Mouse (Mus musculus) neural tube, embryonic 13.5 days (tissue): ENCODE data around the gene Trib2. TPM values are rescaled to one million over a fixed set of nuclear protein-coding genes. Genes with fewer than 3 reads are reported as not detected.

Experiments
- ATAC-seq: fragments of 200-750 bp; cut with Nextera tagmentation; 2 replicates; pipeline ENCODE4 v1.8.0; 2017; ENCODE audit warnings: low read depth, mild to moderate bottlenecking, moderate TSS enrichment, moderate library complexity
- H3K27ac ChIP-seq: fragments of 300-500 bp; sonication (generic); replicated peaks from 2 replicates; pipeline ENCODE4 v1.5.1; 2015; ENCODE audit warnings: moderate library complexity, mild to moderate bottlenecking, inconsistent platforms
- H3K27me3 ChIP-seq: fragments of 300-500 bp; sonication (generic); 2 replicates; pipeline ENCODE4 v1.6.1; 2015; ENCODE audit warnings: mild to moderate bottlenecking, inconsistent platforms
- H3K36me3 ChIP-seq: fragments of 300-500 bp; sonication (generic); 2 replicates; pipeline ENCODE4 v1.6.1; 2015; ENCODE audit warnings: mild to moderate bottlenecking, inconsistent platforms
- H3K4me1 ChIP-seq: fragments of 300-500 bp; sonication (generic); replicated peaks from 2 replicates; pipeline ENCODE4 v1.6.1; 2015; ENCODE audit warnings: inconsistent platforms
- H3K4me2 ChIP-seq: fragments of 300-500 bp; sonication (generic); 2 replicates; pipeline ENCODE4 v1.6.1; 2015; ENCODE audit warnings: inconsistent platforms, mild to moderate bottlenecking, moderate library complexity
- H3K4me3 ChIP-seq: fragments of 300-500 bp; sonication (generic); 2 replicates; pipeline ENCODE4 v1.5.1; 2015; ENCODE audit warnings: mild to moderate bottlenecking, inconsistent platforms
- H3K9ac ChIP-seq: fragments of 300-500 bp; sonication (generic); 2 replicates; pipeline ENCODE4 v1.6.1; 2015; ENCODE audit warnings: moderate library complexity, mild to moderate bottlenecking, inconsistent platforms
- H3K9me3 ChIP-seq: fragments of 300-500 bp; sonication (generic); 2 replicates; pipeline ENCODE4 v1.6.1; 2016; ENCODE audit warnings: inconsistent platforms
- WGBS: fragments of 180-500 bp; shearing (Covaris S2); methylation state at CpG from one replicate; pipeline ENCODE4 v1.1.7; 2015; 5-methylcytosine and 5-hydroxymethylcytosine counted together
- polyA plus RNA-seq: library from polyadenylated mRNA; unstranded; fragments of >200 nt; fragmentation: Nextera tagmentation; extraction: Ambion mirVana; gene quantifications from 2 replicates; pipeline ENCODE4 v1.2.1, GENCODE M21; 2015

Gene Trib2
- 118 and 128 TPM in 2 replicates for polyA plus RNA-seq

DNA sequence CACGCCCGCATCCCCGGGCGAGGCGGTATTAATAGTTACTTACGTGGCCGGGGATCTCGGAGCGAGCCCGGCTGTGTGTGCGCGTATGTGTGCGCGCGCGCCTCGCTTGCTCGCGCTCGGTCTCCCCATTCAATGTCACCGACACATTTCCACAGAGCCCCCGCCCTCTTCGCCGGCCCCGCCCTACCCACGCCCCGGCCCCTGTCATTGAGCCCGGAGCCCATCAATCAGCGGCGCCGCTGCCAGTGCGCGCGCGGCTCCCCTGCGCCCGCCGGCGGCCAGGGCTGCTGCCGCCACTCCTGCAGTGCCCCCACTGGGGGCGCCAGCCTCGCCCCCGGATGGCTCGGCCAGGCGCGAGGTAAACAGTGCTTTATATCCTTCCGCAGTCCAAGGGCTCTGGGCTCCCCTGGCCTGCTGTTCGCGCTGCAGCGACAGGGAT is at the start of gene Trib2:
Gene Trib2 (minus strand): TSS at position 183 of the 439 bp plus-strand sequence.
- Histone ChIP-seq H3K4me3 (peak within 1 kb of the TSS; percentile 86), H3K36me3 (no peaks in the 10 kb centered on the region), H3K4me2 (peak within 1 kb of the TSS; percentile 78), H3K27ac (peak within 1 kb of the TSS; percentile 99), H3K4me1 (peaks cover 22% of the 10 kb centered on the region), H3K9me3 (no peaks in the 10 kb centered on the region), H3K9ac (peak within 1 kb of the TSS; percentile 99), H3K27me3 (no peaks in the 10 kb centered on the region)
- peak; percentile 90 for ATAC-seq
- under 1% methylated on average over 47 of the region's 50 CpGs for WGBS

DNA sequence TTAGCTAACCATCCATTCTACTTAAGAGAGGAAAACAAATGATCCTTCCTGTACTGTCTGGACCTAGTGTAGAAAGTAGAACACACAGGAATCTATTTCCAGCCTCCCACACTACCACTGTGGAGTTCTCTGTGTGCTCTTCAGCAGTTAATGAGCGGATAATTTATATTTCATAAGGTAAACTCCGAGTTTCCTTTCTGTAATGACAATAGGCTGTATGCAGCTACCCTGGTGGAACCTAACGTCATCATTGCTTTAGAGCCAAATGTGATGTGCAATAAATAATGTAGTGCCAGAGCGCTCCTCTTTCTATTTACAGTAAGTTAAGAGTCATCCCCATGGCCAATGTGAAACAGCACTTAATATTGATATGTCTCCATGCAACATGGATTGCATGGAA is 41.3 kb upstream of the Trib2 start:
- Histone ChIP-seq H3K36me3 (no peaks in the 10 kb centered on the region), H3K4me2 (no peak overlapping the region), H3K27me3 (no peaks in the 10 kb centered on the region), H3K9me3 (no peaks in the 10 kb centered on the region), H3K27ac (no peak overlapping the region), H3K9ac (no peak overlapping the region), H3K4me3 (no peak overlapping the region), H3K4me1 (no peaks in the 10 kb centered on the region)
- WGBS = 84% methylated on average over 4 of the region's 4 CpGs
- ATAC-seq = no peak

- Histone ChIP-seq H3K4me2 (no peak overlapping the region), H3K27me3 (no peaks in the 10 kb centered on the region), H3K4me3 (no peak overlapping the region), H3K36me3 (no peaks in the 10 kb centered on the region), H3K9me3 (no peaks in the 10 kb centered on the region), H3K4me1 (0 out of 2 replicates have a peak, but pooled peaks cover 4% of the 10 kb centered on the region), H3K27ac (no peak overlapping the region), H3K9ac (no peak overlapping the region)
- 80% methylated on average over 5 of the region's 5 CpGs for WGBS
- ATAC-seq = no peak
Measured at GRCm38 (mm10) chr12:15855891-15856290, 39.2 kb upstream of the Trib2 start.

DNA sequence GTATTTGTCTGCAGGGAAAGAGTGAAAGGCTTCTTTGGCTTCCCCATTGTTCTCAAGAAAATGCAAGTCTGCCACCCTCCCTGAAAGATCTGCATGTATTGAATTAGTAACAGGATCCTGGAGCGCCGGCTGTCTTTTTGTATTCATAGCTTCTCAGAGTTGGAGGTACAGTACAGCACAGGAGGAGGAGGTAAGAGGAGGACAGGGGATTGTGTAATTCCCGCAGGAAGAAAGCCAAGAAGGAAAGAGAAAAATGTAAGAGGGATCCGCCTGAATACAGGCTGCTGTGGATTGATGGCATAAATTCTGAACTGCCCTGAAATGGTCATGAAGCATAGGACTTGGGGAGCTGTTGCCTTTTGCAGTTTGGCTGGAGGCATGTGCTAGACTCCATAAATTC is 36.1 kb upstream of the Trib2 start:
- no peaks in the 10 kb centered on the region for H3K36me3 ChIP-seq
- H3K4me2 ChIP-seq = no peak overlapping the region
- no peak overlapping the region for H3K27ac ChIP-seq
- H3K4me1 ChIP-seq = peaks cover 14% of the 10 kb centered on the region
- 43% methylated on average over 4 of the region's 4 CpGs for WGBS
- ATAC-seq = no peak
- no peak overlapping the region for H3K4me3 ChIP-seq
- H3K27me3 ChIP-seq = no peaks in the 10 kb centered on the region
- H3K9ac ChIP-seq = no peak overlapping the region
- no peaks in the 10 kb centered on the region for H3K9me3 ChIP-seq

- WGBS = 88% methylated on average over 4 of the region's 4 CpGs
- H3K27me3 ChIP-seq = no peaks in the 10 kb centered on the region
- no peak for ATAC-seq
Measured at GRCm38 (mm10) chr12:15852031-15852430, 35.3 kb upstream of the Trib2 start.

DNA sequence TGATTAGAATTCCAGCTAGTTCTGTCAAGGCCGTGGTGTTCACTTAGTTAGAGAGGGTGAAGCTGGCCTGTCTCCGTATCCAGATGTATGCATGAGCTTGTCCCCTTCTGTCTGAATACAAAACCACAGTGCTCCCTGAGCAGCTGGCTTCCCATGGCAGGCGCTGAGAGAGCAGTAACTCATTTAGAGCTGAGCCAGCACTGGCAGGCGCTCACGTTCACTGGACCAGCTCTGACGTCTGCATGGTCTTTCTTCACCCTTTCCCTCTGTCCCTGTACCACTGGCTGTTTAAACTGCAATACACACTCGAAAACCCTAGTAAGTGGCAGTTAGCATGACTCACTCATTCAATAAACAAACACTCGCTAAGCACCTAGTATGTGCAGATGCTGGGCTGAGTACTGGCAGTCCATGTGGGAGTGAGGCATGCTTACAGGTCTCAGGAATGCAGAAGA is 33.7 kb upstream of the Trib2 start:
- Histone ChIP-seq H3K27ac (no peak overlapping the region), H3K9me3 (no peaks in the 10 kb centered on the region), H3K4me2 (no peak overlapping the region), H3K27me3 (no peaks in the 10 kb centered on the region), H3K4me3 (no peak overlapping the region), H3K36me3 (no peaks in the 10 kb centered on the region), H3K9ac (no peak overlapping the region), H3K4me1 (peaks cover 14% of the 10 kb centered on the region)
- 52% methylated on average over 8 of the region's 8 CpGs for WGBS
- no peak; the same call in 1 of the 2 replicates for ATAC-seq

More at GRCm38 (mm10) chr12:15852031-15852430, 35.3 kb upstream of the Trib2 start:
- no peak overlapping the region for H3K27ac ChIP-seq
- peaks cover 14% of the 10 kb centered on the region for H3K4me1 ChIP-seq
- no peaks in the 10 kb centered on the region for H3K9me3 ChIP-seq
- H3K36me3 ChIP-seq = no peaks in the 10 kb centered on the region
- H3K9ac ChIP-seq = no peak overlapping the region
- H3K4me2 ChIP-seq = no peak overlapping the region
- no peak overlapping the region for H3K4me3 ChIP-seq

- no peak for ATAC-seq
- Histone ChIP-seq H3K4me1 (peaks cover 14% of the 10 kb centered on the region), H3K9me3 (no peaks in the 10 kb centered on the region), H3K9ac (no peak overlapping the region), H3K36me3 (no peaks in the 10 kb centered on the region), H3K27ac (no peak overlapping the region), H3K4me3 (no peak overlapping the region), H3K4me2 (no peak overlapping the region), H3K27me3 (no peaks in the 10 kb centered on the region)
- 72% methylated on average over 3 of the region's 3 CpGs for WGBS
Measured at GRCm38 (mm10) chr12:15849861-15850294, 33.2 kb upstream of the Trib2 start.

- ATAC-seq = no peak
- Histone ChIP-seq H3K9ac (no peak overlapping the region), H3K27me3 (no peaks in the 10 kb centered on the region), H3K36me3 (no peaks in the 10 kb centered on the region), H3K9me3 (no peaks in the 10 kb centered on the region), H3K4me1 (peaks cover 14% of the 10 kb centered on the region), H3K4me2 (no peak overlapping the region), H3K27ac (no peak overlapping the region), H3K4me3 (no peak overlapping the region)
- 80% methylated on average over 4 of the region's 4 CpGs for WGBS
Measured at GRCm38 (mm10) chr12:15848391-15848790, 31.7 kb upstream of the Trib2 start.

GRCm38 (mm10) chr12:15844701-15845100 is 28.0 kb upstream of the Trib2 start:
- Histone ChIP-seq H3K36me3 (no peaks in the 10 kb centered on the region), H3K9me3 (no peaks in the 10 kb centered on the region), H3K27me3 (no peaks in the 10 kb centered on the region), H3K27ac (no peak overlapping the region), H3K9ac (no peak overlapping the region), H3K4me2 (no peak overlapping the region), H3K4me3 (no peak overlapping the region), H3K4me1 (no peaks in the 10 kb centered on the region)
- no peak for ATAC-seq
- 75% methylated on average over 3 of the region's 3 CpGs for WGBS

- no peak for ATAC-seq
- no peaks in the 10 kb centered on the region for H3K27me3 ChIP-seq
- H3K27ac ChIP-seq = no peak overlapping the region
- no peak overlapping the region for H3K4me3 ChIP-seq
- H3K36me3 ChIP-seq = no peaks in the 10 kb centered on the region
- H3K4me1 ChIP-seq = no peaks in the 10 kb centered on the region
- H3K9ac ChIP-seq = no peak overlapping the region
- no peak overlapping the region for H3K4me2 ChIP-seq
- 89% methylated on average over 12 of the region's 12 CpGs for WGBS
- no peaks in the 10 kb centered on the region for H3K9me3 ChIP-seq
Measured at GRCm38 (mm10) chr12:15840864-15841557, 24.3 kb upstream of the Trib2 start.

DNA sequence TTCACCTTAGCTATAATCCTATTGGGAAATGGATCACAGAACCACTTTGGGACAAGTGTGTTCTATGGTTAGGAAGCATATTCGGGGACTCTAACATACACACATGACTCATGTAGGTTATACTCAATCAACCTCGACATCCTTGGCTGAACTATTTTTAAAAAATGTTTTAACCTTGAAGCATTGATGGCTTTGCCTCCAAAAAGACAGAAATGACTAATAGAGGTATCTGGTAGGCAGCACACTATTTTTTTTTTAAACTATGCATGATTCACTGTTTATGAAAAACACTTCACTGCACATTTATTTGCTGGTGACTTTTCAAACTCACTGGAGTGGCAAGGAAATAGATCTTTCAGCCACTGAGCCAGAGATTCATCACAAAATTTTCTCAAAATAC is 21.5 kb upstream of the Trib2 start:
- H3K27ac ChIP-seq = no peak overlapping the region
- H3K27me3 ChIP-seq = no peaks in the 10 kb centered on the region
- H3K36me3 ChIP-seq = no peaks in the 10 kb centered on the region
- no peak for ATAC-seq
- H3K4me2 ChIP-seq = no peak overlapping the region
- no peak overlapping the region for H3K9ac ChIP-seq
- H3K4me3 ChIP-seq = no peak overlapping the region
- no peaks in the 10 kb centered on the region for H3K4me1 ChIP-seq
- WGBS = 91% methylated on average over 2 of the region's 2 CpGs
- no peaks in the 10 kb centered on the region for H3K9me3 ChIP-seq

GRCm38 (mm10) chr12:15837566-15837965 is 20.8 kb upstream of the Trib2 start:
- no peaks in the 10 kb centered on the region for H3K9me3 ChIP-seq
- 92% methylated on average over 4 of the region's 4 CpGs for WGBS

DNA sequence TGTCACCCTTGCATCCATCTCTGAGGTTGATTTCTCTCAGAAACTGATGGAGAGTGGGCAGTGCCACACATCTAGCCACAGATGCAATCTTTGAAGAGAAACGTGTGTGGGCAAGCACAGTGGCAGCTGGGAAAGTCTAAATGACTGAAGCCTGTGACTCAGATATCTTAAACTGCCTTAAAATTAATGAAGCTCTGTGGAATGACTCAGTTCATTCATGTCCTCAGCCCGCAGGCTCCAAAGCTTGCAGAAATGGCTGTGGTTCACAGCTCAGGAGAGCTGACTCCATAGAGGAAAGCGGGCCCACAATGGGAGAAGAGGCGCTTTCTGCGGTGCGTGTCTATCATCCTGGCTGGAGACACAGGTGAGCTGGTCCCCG is 15.9 kb upstream of the Trib2 start:
- ATAC-seq = no peak
- no peak overlapping the region for H3K9ac ChIP-seq
- 93% methylated on average over 7 of the region's 7 CpGs for WGBS

More at GRCm38 (mm10) chr12:15837566-15837965, 20.8 kb upstream of the Trib2 start:
- H3K9ac ChIP-seq = no peak overlapping the region
- no peaks in the 10 kb centered on the region for H3K27me3 ChIP-seq
- no peak overlapping the region for H3K4me3 ChIP-seq
- H3K4me1 ChIP-seq = no peaks in the 10 kb centered on the region
- no peak overlapping the region for H3K27ac ChIP-seq
- H3K36me3 ChIP-seq = no peaks in the 10 kb centered on the region
- no peak for ATAC-seq
- H3K4me2 ChIP-seq = no peak overlapping the region

More for the DNA sequence above, 15.9 kb upstream of the Trib2 start:
- Histone ChIP-seq H3K27ac (no peak overlapping the region), H3K27me3 (no peaks in the 10 kb centered on the region), H3K9me3 (no peaks in the 10 kb centered on the region), H3K4me1 (no peaks in the 10 kb centered on the region), H3K4me3 (no peak overlapping the region), H3K36me3 (no peaks in the 10 kb centered on the region), H3K4me2 (no peak overlapping the region)
